7 mouse cellular contexts compared by ENCODE assay signal in genomic region chrX:48455018-48455417, GRCm38 (mm10). TPM values are rescaled to one million over a fixed set of nuclear protein-coding genes. Genes with fewer than 3 reads are reported as not detected.
DNase-seq lines count a peak whose midpoint lies in the region; ATAC-seq and TF ChIP-seq lines count a peak whose summit lies in the region.

No protein-coding gene starts in this region.

- peaks cover 6% of the 10 kb centered on the region; the same call in 1 of the 2 replicates for H3K4me1 ChIP-seq in lung, embryonic 15.5 days
- 0 out of 2 replicates have a peak, but pooled peaks cover 7% of the 10 kb centered on the region for H3K4me1 ChIP-seq in intestine, embryonic 15.5 days (replicated peaks)
- no peaks in the 10 kb centered on the region for H3K4me1 ChIP-seq in stomach, postnatal 0 days (replicated peaks; ENCODE audit: control insufficient read depth, insufficient read depth)

- H3K27ac ChIP-seq in lung, embryonic 15.5 days = no peak overlapping the region
- H3K27ac ChIP-seq in intestine, embryonic 15.5 days = no peak overlapping the region
- no peak overlapping the region; the same call in 1 of the 2 replicates for H3K27ac ChIP-seq in stomach, postnatal 0 days (replicated peaks)

- H3K4me3 ChIP-seq in lung, embryonic 15.5 days = no peak overlapping the region
- H3K4me3 ChIP-seq in intestine, embryonic 15.5 days (replicated peaks) = peak overlapping the region; percentile 57; the same call in 1 of the 2 replicates
- no peak overlapping the region for H3K4me3 ChIP-seq in stomach, postnatal 0 days (ENCODE audit: low read depth, low read length)

- WGBS in lung, embryonic 15.5 days = 22% methylated on average over 9 of the region's 9 CpGs
- WGBS in intestine, embryonic 15.5 days = 17% methylated on average over 9 of the region's 9 CpGs
- WGBS in stomach, postnatal 0 days = 35% methylated on average over 9 of the region's 9 CpGs

- H3K9ac ChIP-seq in lung, embryonic 15.5 days = no peak overlapping the region
- H3K9ac ChIP-seq in intestine, embryonic 15.5 days = no peak overlapping the region
- H3K9ac ChIP-seq in stomach, postnatal 0 days (ENCODE audit: low read length) = no peak overlapping the region

- peak; percentile 11; the same call in 1 of the 2 replicates for ATAC-seq in lung, embryonic 15.5 days (ENCODE audit: borderline replicate concordance, extremely low read depth, low FRiP score, low TSS enrichment)
- peak; percentile 10 for ATAC-seq in intestine, embryonic 15.5 days
- ATAC-seq in stomach, postnatal 0 days (ENCODE audit: low FRiP score, low TSS enrichment) = no peak
- ATAC-seq in cerebellum, adult (ENCODE audit: insufficient number of reproducible peaks, low FRiP score, low TSS enrichment) = no peak

- no peak for TF ChIP-seq EP300 in stomach, postnatal 0 days (optimal IDR thresholded peaks at IDR 0.05)

- no peaks in the 10 kb centered on the region for H3K36me3 ChIP-seq in lung, embryonic 15.5 days
- H3K36me3 ChIP-seq in intestine, embryonic 15.5 days = no peaks in the 10 kb centered on the region
- H3K36me3 ChIP-seq in stomach, postnatal 0 days (ENCODE audit: control insufficient read depth, insufficient read depth, low read length) = no peaks in the 10 kb centered on the region

- H3K27me3 ChIP-seq in lung, embryonic 15.5 days = no peaks in the 10 kb centered on the region; the same call in 1 of the 2 replicates
- no peaks in the 10 kb centered on the region for H3K27me3 ChIP-seq in intestine, embryonic 15.5 days (replicated peaks)
- no peaks in the 10 kb centered on the region for H3K27me3 ChIP-seq in stomach, postnatal 0 days (ENCODE audit: control insufficient read depth, insufficient read depth, low read length)

- no peak for TF ChIP-seq CTCF in stomach, postnatal 0 days (IDR thresholded peaks at IDR 0.05; ENCODE audit: low read depth)

- no peak for DNase-seq in lung, postnatal 14 days
- DNase-seq in adrenal gland, postnatal 36 days = peak; percentile 44 to 73
- DNase-seq in stomach, postnatal 0 days (ENCODE audit: low spot score) = peak; percentile 34
- DNase-seq in c-Kit-positive CD71-positive TER-119-positive erythroid progenitor cells, embryonic 14.5 days (ENCODE audit: low spot score) = no peak

- H3K9me3 ChIP-seq in lung, embryonic 15.5 days = no peaks in the 10 kb centered on the region
- H3K9me3 ChIP-seq in intestine, embryonic 15.5 days = no peaks in the 10 kb centered on the region
- no peaks in the 10 kb centered on the region for H3K9me3 ChIP-seq in stomach, postnatal 0 days (ENCODE audit: control insufficient read depth, low read length)

- H3K4me2 ChIP-seq in lung, embryonic 15.5 days = peak overlapping the region; percentile 60
- H3K4me2 ChIP-seq in intestine, embryonic 15.5 days (replicated peaks) = peak overlapping the region; percentile 62
- H3K4me2 ChIP-seq in stomach, postnatal 0 days (replicated peaks; ENCODE audit: low read depth) = peak overlapping the region; percentile 55; the same call in 1 of the 2 replicates

RNA-seq across cellular contexts. Expression of gene Elf4, which starts 7.9 kb away (rescaled TPM):
- polyA plus RNA-seq in lung, embryonic 15.5 days (2015; fragmentation: Nextera tagmentation; extraction: Ambion mirVana) = 5.0 and 6.3 TPM in 2 replicates
- 10 to 100 TPM; 10.9 to 19.1 TPM for total RNA-seq in adrenal gland, postnatal 36 days (2021)
- 13.0 and 13.9 TPM in 2 replicates for polyA plus RNA-seq in intestine, embryonic 15.5 days (2015; fragmentation: Nextera tagmentation; extraction: Ambion mirVana)
- 4.1 and 4.5 TPM in 2 replicates for polyA plus RNA-seq in stomach, postnatal 0 days (2015; fragmentation: Nextera tagmentation; extraction: Ambion mirVana)

RNA-seq across cellular contexts. Expression of gene Aifm1, which starts 58.3 kb away (rescaled TPM):
- 64.5 and 66.2 TPM in 2 replicates for polyA plus RNA-seq in lung, embryonic 15.5 days (2015; fragmentation: Nextera tagmentation; extraction: Ambion mirVana)
- total RNA-seq in adrenal gland, postnatal 36 days (2021) = 100 to 1,000 TPM; 163 to 224 TPM
- polyA plus RNA-seq in intestine, embryonic 15.5 days (2015; fragmentation: Nextera tagmentation; extraction: Ambion mirVana) = 95.1 and 102 TPM in 2 replicates
- polyA plus RNA-seq in stomach, postnatal 0 days (2015; fragmentation: Nextera tagmentation; extraction: Ambion mirVana) = 45.9 TPM in 2 replicates

Comparison
In these comparisons a context has a peak if more than half of its experiments do, and no peak if none do; other contexts are left out.
1. ATAC-seq: peak in lung, embryonic 15.5 days (single experiment) and intestine, embryonic 15.5 days (single experiment); none in stomach, postnatal 0 days (single experiment) and cerebellum, adult (single experiment).
2. DNase-seq: peak in adrenal gland, postnatal 36 days (2 of 2) and stomach, postnatal 0 days (single experiment); none in lung, postnatal 14 days (single experiment) and c-Kit-positive CD71-positive TER-119-positive erythroid progenitor cells, embryonic 14.5 days (single experiment).
3. Peak in every context shown above with its lines, with median percentiles within 50 percentile points of each other: H3K4me2 ChIP-seq.